Mouse (Mus musculus): ENCODE data around the gene Lsamp. TPM values are rescaled to one million over a fixed set of nuclear protein-coding genes. Genes with fewer than 3 reads are reported as not detected.

The Lsamp gene
- polyA plus RNA-seq, 1 experiment from 2014 or later, result 8.2 TPM

GRCm38 (mm10) chr16:41912584-41913193, 1928.5 kb downstream of the Lsamp start:
- Histone ChIP-seq H3K4me3 (replicated peaks; ENCODE audit: low read length) (no peak overlapping the region), H3K4me1 (ENCODE audit: control insufficient read depth, insufficient read depth, low read length) (no peaks in the 10 kb centered on the region), H3K9me3 (replicated peaks; ENCODE audit: control insufficient read depth, low read length) (no peaks in the 10 kb centered on the region), H3K4me2 (ENCODE audit: low read depth, low read length) (no peak overlapping the region), H3K36me3 (ENCODE audit: control insufficient read depth, insufficient read depth, low read length) (no peaks in the 10 kb centered on the region), H3K9ac (ENCODE audit: low read length) (no peak overlapping the region), H3K27me3 (ENCODE audit: control insufficient read depth, insufficient read depth, low read length) (no peaks in the 10 kb centered on the region), H3K27ac (ENCODE audit: low read length) (no peak overlapping the region)
- 66% methylated on average over 4 of the region's 4 CpGs for WGBS
- no peak for ATAC-seq (ENCODE audit: insufficient read depth, low FRiP score)

GRCm38 (mm10) chr16:41913346-41913745, 1929.2 kb downstream of the Lsamp start:
- WGBS, result 85% methylated on average over 4 of the region's 4 CpGs
- no peak overlapping the region for H3K9ac ChIP-seq (ENCODE audit: low read length)
- H3K9me3 ChIP-seq (replicated peaks; ENCODE audit: control insufficient read depth, low read length), result no peaks in the 10 kb centered on the region

GRCm38 (mm10) chr16:41916342-41916741, 1932.2 kb downstream of the Lsamp start:
- Histone ChIP-seq H3K4me1 (ENCODE audit: control insufficient read depth, insufficient read depth, low read length) (no peaks in the 10 kb centered on the region), H3K9ac (ENCODE audit: low read length) (no peak overlapping the region), H3K4me2 (ENCODE audit: low read depth, low read length) (no peak overlapping the region), H3K27ac (ENCODE audit: low read length) (no peak overlapping the region), H3K9me3 (replicated peaks; ENCODE audit: control insufficient read depth, low read length) (no peaks in the 10 kb centered on the region), H3K27me3 (ENCODE audit: control insufficient read depth, insufficient read depth, low read length) (no peaks in the 10 kb centered on the region), H3K4me3 (replicated peaks; ENCODE audit: low read length) (no peak overlapping the region), H3K36me3 (ENCODE audit: control insufficient read depth, insufficient read depth, low read length) (no peaks in the 10 kb centered on the region)
- 80% methylated on average over 3 of the region's 3 CpGs for WGBS
- ATAC-seq (ENCODE audit: insufficient read depth, low FRiP score), result no peak

More at GRCm38 (mm10) chr16:41913346-41913745, 1929.2 kb downstream of the Lsamp start:
- ATAC-seq (ENCODE audit: insufficient read depth, low FRiP score), result no peak
- no peaks in the 10 kb centered on the region for H3K36me3 ChIP-seq (ENCODE audit: control insufficient read depth, insufficient read depth, low read length)
- H3K4me1 ChIP-seq (ENCODE audit: control insufficient read depth, insufficient read depth, low read length), result no peaks in the 10 kb centered on the region
- H3K27ac ChIP-seq (ENCODE audit: low read length), result no peak overlapping the region
- no peak overlapping the region for H3K4me2 ChIP-seq (ENCODE audit: low read depth, low read length)
- H3K4me3 ChIP-seq (replicated peaks; ENCODE audit: low read length), result no peak overlapping the region
- no peaks in the 10 kb centered on the region for H3K27me3 ChIP-seq (ENCODE audit: control insufficient read depth, insufficient read depth, low read length)

GRCm38 (mm10) chr16:41917057-41917821, 1933.1 kb downstream of the Lsamp start:
- H3K4me1 ChIP-seq (ENCODE audit: control insufficient read depth, insufficient read depth, low read length), result no peaks in the 10 kb centered on the region
- H3K27me3 ChIP-seq (ENCODE audit: control insufficient read depth, insufficient read depth, low read length), result no peaks in the 10 kb centered on the region
- 53% methylated on average over 6 of the region's 6 CpGs for WGBS
- no peak overlapping the region for H3K4me2 ChIP-seq (ENCODE audit: low read depth, low read length)
- H3K9me3 ChIP-seq (replicated peaks; ENCODE audit: control insufficient read depth, low read length), result no peaks in the 10 kb centered on the region
- no peak overlapping the region for H3K9ac ChIP-seq (ENCODE audit: low read length)
- ATAC-seq (ENCODE audit: insufficient read depth, low FRiP score), result no peak
- no peak overlapping the region for H3K4me3 ChIP-seq (replicated peaks; ENCODE audit: low read length)
- no peaks in the 10 kb centered on the region for H3K36me3 ChIP-seq (ENCODE audit: control insufficient read depth, insufficient read depth, low read length)
- no peak overlapping the region for H3K27ac ChIP-seq (ENCODE audit: low read length)

- WGBS, result 92% methylated on average over 4 of the region's 4 CpGs
- no peaks in the 10 kb centered on the region for H3K27me3 ChIP-seq (ENCODE audit: control insufficient read depth, insufficient read depth, low read length)
- H3K36me3 ChIP-seq (ENCODE audit: control insufficient read depth, insufficient read depth, low read length), result no peaks in the 10 kb centered on the region
- H3K4me3 ChIP-seq (replicated peaks; ENCODE audit: low read length), result no peak overlapping the region
- no peak overlapping the region for H3K9ac ChIP-seq (ENCODE audit: low read length)
- no peaks in the 10 kb centered on the region for H3K4me1 ChIP-seq (ENCODE audit: control insufficient read depth, insufficient read depth, low read length)
- H3K9me3 ChIP-seq (replicated peaks; ENCODE audit: control insufficient read depth, low read length), result no peaks in the 10 kb centered on the region
- H3K27ac ChIP-seq (ENCODE audit: low read length), result no peak overlapping the region
- H3K4me2 ChIP-seq (ENCODE audit: low read depth, low read length), result no peak overlapping the region
- ATAC-seq (ENCODE audit: insufficient read depth, low FRiP score), result no peak
Measured at GRCm38 (mm10) chr16:41929546-41929945, 1945.4 kb downstream of the Lsamp start.

- H3K27ac ChIP-seq (ENCODE audit: low read length), result no peak overlapping the region
- H3K36me3 ChIP-seq (ENCODE audit: control insufficient read depth, insufficient read depth, low read length), result no peaks in the 10 kb centered on the region
- no peaks in the 10 kb centered on the region for H3K27me3 ChIP-seq (ENCODE audit: control insufficient read depth, insufficient read depth, low read length)
- H3K9ac ChIP-seq (ENCODE audit: low read length), result no peak overlapping the region
- 68% methylated on average over 2 of the region's 2 CpGs for WGBS
- no peak overlapping the region for H3K4me2 ChIP-seq (ENCODE audit: low read depth, low read length)
- no peak overlapping the region for H3K4me3 ChIP-seq (replicated peaks; ENCODE audit: low read length)
- no peaks in the 10 kb centered on the region for H3K9me3 ChIP-seq (replicated peaks; ENCODE audit: control insufficient read depth, low read length)
- ATAC-seq (ENCODE audit: insufficient read depth, low FRiP score), result no peak
- no peaks in the 10 kb centered on the region for H3K4me1 ChIP-seq (ENCODE audit: control insufficient read depth, insufficient read depth, low read length)
Measured at GRCm38 (mm10) chr16:41935701-41936100, 1951.5 kb downstream of the Lsamp start.

GRCm38 (mm10) chr16:41936908-41937595, 1952.9 kb downstream of the Lsamp start:
- ATAC-seq (ENCODE audit: insufficient read depth, low FRiP score), result no peak

GRCm38 (mm10) chr16:41937596-41937990, 1953.4 kb downstream of the Lsamp start:
- no peak for ATAC-seq (ENCODE audit: insufficient read depth, low FRiP score)

More at GRCm38 (mm10) chr16:41936908-41937595, 1952.9 kb downstream of the Lsamp start:
- no peak overlapping the region for H3K9ac ChIP-seq (ENCODE audit: low read length)
- no peaks in the 10 kb centered on the region for H3K27me3 ChIP-seq (ENCODE audit: control insufficient read depth, insufficient read depth, low read length)
- no peaks in the 10 kb centered on the region for H3K9me3 ChIP-seq (replicated peaks; ENCODE audit: control insufficient read depth, low read length)
- no peak overlapping the region for H3K4me2 ChIP-seq (ENCODE audit: low read depth, low read length)
- no peak overlapping the region for H3K27ac ChIP-seq (ENCODE audit: low read length)
- no peaks in the 10 kb centered on the region for H3K4me1 ChIP-seq (ENCODE audit: control insufficient read depth, insufficient read depth, low read length)
- H3K4me3 ChIP-seq (replicated peaks; ENCODE audit: low read length), result no peak overlapping the region
- H3K36me3 ChIP-seq (ENCODE audit: control insufficient read depth, insufficient read depth, low read length), result no peaks in the 10 kb centered on the region
- 51% methylated on average over 3 of the region's 3 CpGs for WGBS

GRCm38 (mm10) chr16:41938258-41938657, 1954.1 kb downstream of the Lsamp start:
- no peaks in the 10 kb centered on the region for H3K9me3 ChIP-seq (replicated peaks; ENCODE audit: control insufficient read depth, low read length)
- H3K36me3 ChIP-seq (ENCODE audit: control insufficient read depth, insufficient read depth, low read length), result no peaks in the 10 kb centered on the region
- 82% methylated on average over 5 of the region's 5 CpGs for WGBS
- H3K27ac ChIP-seq (ENCODE audit: low read length), result no peak overlapping the region
- ATAC-seq (ENCODE audit: insufficient read depth, low FRiP score), result no peak
- H3K4me1 ChIP-seq (ENCODE audit: control insufficient read depth, insufficient read depth, low read length), result no peaks in the 10 kb centered on the region
- no peak overlapping the region for H3K4me2 ChIP-seq (ENCODE audit: low read depth, low read length)
- no peak overlapping the region for H3K9ac ChIP-seq (ENCODE audit: low read length)
- H3K27me3 ChIP-seq (ENCODE audit: control insufficient read depth, insufficient read depth, low read length), result no peaks in the 10 kb centered on the region
- H3K4me3 ChIP-seq (replicated peaks; ENCODE audit: low read length), result no peak overlapping the region

More at GRCm38 (mm10) chr16:41937596-41937990, 1953.4 kb downstream of the Lsamp start:
- no peak overlapping the region for H3K4me2 ChIP-seq (ENCODE audit: low read depth, low read length)
- H3K27ac ChIP-seq (ENCODE audit: low read length), result no peak overlapping the region
- no peaks in the 10 kb centered on the region for H3K9me3 ChIP-seq (replicated peaks; ENCODE audit: control insufficient read depth, low read length)
- no peak overlapping the region for H3K4me3 ChIP-seq (replicated peaks; ENCODE audit: low read length)
- H3K27me3 ChIP-seq (ENCODE audit: control insufficient read depth, insufficient read depth, low read length), result no peaks in the 10 kb centered on the region
- no peaks in the 10 kb centered on the region for H3K36me3 ChIP-seq (ENCODE audit: control insufficient read depth, insufficient read depth, low read length)
- no peaks in the 10 kb centered on the region for H3K4me1 ChIP-seq (ENCODE audit: control insufficient read depth, insufficient read depth, low read length)
- H3K9ac ChIP-seq (ENCODE audit: low read length), result no peak overlapping the region
- 61% methylated on average over 1 of the region's 1 CpGs for WGBS

Data from stomach, embryonic 16.5 days (tissue).